Mouse (Mus musculus) cortical plate, adult 2 months (tissue): ENCODE data around the gene Gmeb2. TPM values are rescaled to one million over a fixed set of nuclear protein-coding genes. Genes with fewer than 3 reads are reported as not detected.

Experiments
- H3K27ac ChIP-seq: fragments of 200-500 bp; 2 replicates; pipeline ENCODE4 v1.5.1; 2012; ENCODE audit warnings: low read length, control low read depth, inconsistent platforms; ENCODE audit not compliant: insufficient read depth
- H3K4me1 ChIP-seq: fragments of 200-500 bp; 2 replicates; pipeline ENCODE4 v1.6.1; 2011; ENCODE audit warnings: low read length; ENCODE audit not compliant: control insufficient read depth, insufficient read depth
- H3K4me3 ChIP-seq: fragments of 200-500 bp; 2 replicates; pipeline ENCODE4 v1.5.1; 2011; ENCODE audit warnings: mild to moderate bottlenecking, low read length, control low read depth; ENCODE audit not compliant: insufficient read depth
- CTCF ChIP-seq: fragments of 200-500 bp; IDR thresholded peaks from 2 replicates; pipeline ENCODE4 v1.5.1; 2011; ENCODE audit warnings: mild to moderate bottlenecking, control low read depth, low read length; ENCODE audit not compliant: insufficient read depth; ENCODE audit errors: extremely low read depth
- POLR2A ChIP-seq: fragments of 200-500 bp; IDR thresholded peaks from 2 replicates; pipeline ENCODE4 v1.6.1; 2011; ENCODE audit warnings: mild to moderate bottlenecking, low read length, control low read depth; ENCODE audit not compliant: insufficient read depth; ENCODE audit errors: extremely low read depth
- polyA plus RNA-seq: library from polyadenylated mRNA; depleted of rRNA; stranded (reverse); fragments of >200 nt; gene quantifications from 2 replicates; pipeline ENCODE4 v1.2.3, GENCODE M21; 2012

Gmeb2 gene
- polyA plus RNA-seq, 1 experiment, result 22.8 TPM

GRCm38 (mm10) chr2:181240806-181241440 lies 46.9 kb downstream of the Gmeb2 start:
- no peak for TF ChIP-seq CTCF
- TF ChIP-seq POLR2A, result no peak
- no peaks in the 10 kb centered on the region for H3K4me1 ChIP-seq
- H3K27ac ChIP-seq, result no peak overlapping the region
- H3K4me3 ChIP-seq, result no peak overlapping the region

GRCm38 (mm10) chr2:181239261-181239660 lies 48.6 kb downstream of the Gmeb2 start:
- Histone ChIP-seq H3K4me1 (no peaks in the 10 kb centered on the region), H3K4me3 (no peak overlapping the region), H3K27ac (no peak overlapping the region)
- TF ChIP-seq CTCF (no peak), POLR2A (no peak)

- TF ChIP-seq POLR2A (no peak), CTCF (no peak)
- H3K27ac ChIP-seq, result no peak overlapping the region
- no peaks in the 10 kb centered on the region for H3K4me1 ChIP-seq
- H3K4me3 ChIP-seq, result no peak overlapping the region
These were observed 49.0 kb downstream of the Gmeb2 start for GRCm38 (mm10) chr2:181238861-181239260.

GRCm38 (mm10) chr2:181238091-181238610 lies 49.7 kb downstream of the Gmeb2 start:
- Histone ChIP-seq H3K4me1 (no peaks in the 10 kb centered on the region), H3K27ac (no peak overlapping the region), H3K4me3 (no peak overlapping the region)
- TF ChIP-seq POLR2A, result no peak
- TF ChIP-seq CTCF, result no peak

- H3K27ac ChIP-seq, result no peak overlapping the region
- H3K4me1 ChIP-seq, result no peaks in the 10 kb centered on the region
- H3K4me3 ChIP-seq, result no peak overlapping the region
- TF ChIP-seq POLR2A (no peak), CTCF (no peak)
These were observed 50.4 kb downstream of the Gmeb2 start for GRCm38 (mm10) chr2:181237251-181238014.

GRCm38 (mm10) chr2:181235681-181236566 lies 51.9 kb downstream of the Gmeb2 start:
- H3K4me3 ChIP-seq, result no peak overlapping the region
- H3K4me1 ChIP-seq, result no peaks in the 10 kb centered on the region
- no peak for TF ChIP-seq CTCF
- TF ChIP-seq POLR2A, result no peak
- no peak overlapping the region for H3K27ac ChIP-seq

GRCm38 (mm10) chr2:181234680-181235079 lies 53.2 kb downstream of the Gmeb2 start:
- no peaks in the 10 kb centered on the region for H3K4me1 ChIP-seq
- H3K4me3 ChIP-seq, result no peak overlapping the region
- H3K27ac ChIP-seq, result no peak overlapping the region
- no peak for TF ChIP-seq POLR2A
- no peak for TF ChIP-seq CTCF

GRCm38 (mm10) chr2:181233443-181233842 lies 54.4 kb downstream of the Gmeb2 start:
- no peaks in the 10 kb centered on the region for H3K4me1 ChIP-seq

GRCm38 (mm10) chr2:181231171-181231570 lies 56.7 kb downstream of the Gmeb2 start:
- no peak overlapping the region for H3K4me3 ChIP-seq
- no peak for TF ChIP-seq CTCF
- TF ChIP-seq POLR2A, result no peak

More at GRCm38 (mm10) chr2:181233443-181233842, 54.4 kb downstream of the Gmeb2 start:
- TF ChIP-seq POLR2A, result no peak
- no peak for TF ChIP-seq CTCF
- Histone ChIP-seq H3K4me3 (no peak overlapping the region), H3K27ac (no peak overlapping the region)

GRCm38 (mm10) chr2:181228335-181228734 lies 59.5 kb downstream of the Gmeb2 start:
- Histone ChIP-seq H3K4me1 (no peaks in the 10 kb centered on the region), H3K4me3 (no peak overlapping the region), H3K27ac (no peak overlapping the region)
- no peak for TF ChIP-seq CTCF
- TF ChIP-seq POLR2A, result no peak

More at GRCm38 (mm10) chr2:181231171-181231570, 56.7 kb downstream of the Gmeb2 start:
- no peaks in the 10 kb centered on the region for H3K4me1 ChIP-seq
- H3K27ac ChIP-seq, result no peak overlapping the region
